Mouse (Mus musculus): Measurements from ENCODE around the gene Slc6a5. TPM values are rescaled to one million over a fixed set of nuclear protein-coding genes. Genes with fewer than 3 reads are reported as not detected.

Slc6a5 gene
- under 1 TPM in 1 of 2 experiments, not detected in 1; 0.02 TPM for total RNA-seq (2021)
- long read RNA-seq, experiment 1, result 0 reads
- long read RNA-seq, experiment 2, result 0 reads

DNA sequence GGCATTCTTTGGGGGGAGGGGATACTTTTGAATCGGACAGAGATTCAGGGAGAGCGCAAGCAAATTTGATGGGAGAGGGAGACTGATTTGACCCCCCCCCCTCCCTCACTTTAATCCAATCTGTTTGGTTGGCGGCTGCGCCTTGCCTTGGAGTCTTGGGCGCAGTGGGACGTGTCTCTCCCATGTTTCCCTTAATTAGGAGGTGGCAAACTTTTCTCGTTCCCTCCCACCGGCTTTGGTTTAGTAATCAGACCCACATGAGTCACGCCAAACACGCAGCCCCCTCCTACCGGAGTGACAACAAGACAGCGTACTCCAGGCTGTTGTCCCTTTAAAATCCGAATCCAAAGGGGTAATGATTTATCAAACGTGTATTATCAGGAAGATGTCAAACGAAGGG lies at the start of gene Slc6a5:
Gene Slc6a5 (plus strand): TSS at position 297 of the 400 bp plus-strand sequence.
- DNase-seq (ENCODE audit: low spot score in 2 of 2), result no peak

DNA sequence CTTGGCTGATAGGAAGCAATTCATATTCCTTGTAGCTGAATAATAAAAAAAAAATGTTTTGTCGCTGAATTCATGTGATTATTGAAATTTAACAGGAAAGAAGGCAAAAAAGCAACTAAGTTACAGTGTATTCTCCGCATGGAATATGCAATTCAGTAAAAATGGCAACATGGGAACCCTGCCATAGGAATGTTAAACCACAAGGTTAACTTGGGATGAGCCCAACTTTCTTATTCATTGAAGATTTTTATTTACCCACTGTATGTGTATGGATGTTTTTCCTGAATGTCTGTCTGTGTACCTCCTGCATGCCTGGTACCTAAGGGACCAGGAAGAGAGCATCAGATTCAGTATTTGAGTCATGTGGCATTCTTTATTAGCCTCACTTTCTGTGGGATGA lies 48.8 kb upstream of the Slc6a5 start:
- DNase-seq (ENCODE audit: low spot score in 2 of 2), result no peak

DNA sequence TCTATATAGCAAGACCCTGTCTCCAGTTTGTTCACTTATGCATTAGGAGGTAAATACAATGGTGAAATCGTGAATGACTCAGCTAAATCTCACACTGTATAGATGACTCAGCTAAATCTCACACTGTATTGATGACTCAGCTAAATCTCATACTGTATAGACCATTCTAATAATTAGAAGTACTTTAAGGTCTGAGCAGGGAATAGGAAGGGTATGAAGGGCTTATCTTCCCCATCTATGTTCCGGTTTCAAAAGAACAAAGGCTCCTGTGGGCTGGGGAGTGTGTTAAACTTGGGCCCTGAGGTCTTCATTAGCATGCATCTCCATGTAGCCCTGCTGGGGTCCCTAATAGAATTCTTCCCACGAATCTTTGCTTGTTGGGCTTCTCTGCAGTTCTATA lies 46.2 kb upstream of the Slc6a5 start:
- no peak for DNase-seq (ENCODE audit: low spot score in 2 of 2)

DNA sequence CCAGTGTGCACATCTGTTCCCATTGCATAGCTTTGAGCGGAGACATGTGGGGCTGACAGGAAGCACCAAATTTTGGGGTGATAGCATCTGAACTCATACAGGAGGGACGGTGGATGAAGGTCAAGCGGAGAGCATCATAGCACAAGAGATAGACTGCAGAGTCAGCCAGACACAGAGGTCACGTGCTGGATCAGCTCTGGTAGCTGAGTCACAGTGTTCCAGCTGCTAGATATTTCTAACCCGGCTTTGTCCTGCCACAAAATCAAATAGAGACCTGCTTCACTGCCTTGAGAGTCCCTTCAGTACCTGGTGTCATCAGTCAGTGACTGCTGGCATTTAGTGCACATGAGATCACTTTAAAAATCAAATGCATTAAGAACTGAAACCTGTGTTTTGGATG lies 40.3 kb upstream of the Slc6a5 start:
- DNase-seq (ENCODE audit: low spot score in 2 of 2), result no peak

DNA sequence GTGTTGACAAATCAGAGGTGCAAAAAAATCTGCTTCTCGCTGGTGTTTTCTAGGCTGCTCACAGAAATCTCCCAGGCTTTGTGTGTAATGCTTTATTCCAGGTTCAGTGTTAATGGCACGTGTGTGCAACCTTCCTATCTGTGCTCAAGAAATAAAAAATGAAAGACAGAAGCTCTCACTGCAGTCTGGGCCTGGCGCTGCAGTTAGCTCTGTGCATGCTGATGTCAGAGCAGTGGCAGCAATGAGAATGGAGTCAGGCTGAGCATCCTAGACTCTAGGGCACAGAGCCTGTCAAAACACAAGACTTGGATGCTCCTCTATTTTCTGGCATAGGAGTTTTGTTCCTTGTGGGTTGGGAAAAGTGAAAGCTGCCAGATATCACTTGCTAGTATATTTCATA lies 39.7 kb upstream of the Slc6a5 start:
- DNase-seq (ENCODE audit: low spot score in 2 of 2), result no peak

DNA sequence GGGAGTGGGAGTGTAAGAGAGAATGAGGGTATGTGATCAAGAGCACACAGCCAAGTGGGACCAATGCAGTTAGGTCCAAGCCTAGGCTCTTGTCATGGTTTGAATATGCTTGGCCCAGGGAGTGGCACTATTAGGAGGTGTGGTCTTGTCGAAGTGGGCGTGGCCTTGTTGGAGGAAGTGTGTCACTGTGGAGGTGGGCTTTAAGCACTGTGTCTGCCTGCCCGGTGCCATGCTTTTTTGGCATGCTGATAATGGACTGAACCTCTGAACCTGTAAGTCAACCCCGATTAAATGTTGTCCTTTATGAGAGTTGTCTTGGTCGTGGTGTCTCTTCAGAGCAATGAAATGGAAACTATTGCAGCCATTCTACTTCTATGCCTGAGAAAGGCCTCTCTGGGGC lies 32.6 kb upstream of the Slc6a5 start:
- no peak for DNase-seq (ENCODE audit: low spot score in 2 of 2)

DNA sequence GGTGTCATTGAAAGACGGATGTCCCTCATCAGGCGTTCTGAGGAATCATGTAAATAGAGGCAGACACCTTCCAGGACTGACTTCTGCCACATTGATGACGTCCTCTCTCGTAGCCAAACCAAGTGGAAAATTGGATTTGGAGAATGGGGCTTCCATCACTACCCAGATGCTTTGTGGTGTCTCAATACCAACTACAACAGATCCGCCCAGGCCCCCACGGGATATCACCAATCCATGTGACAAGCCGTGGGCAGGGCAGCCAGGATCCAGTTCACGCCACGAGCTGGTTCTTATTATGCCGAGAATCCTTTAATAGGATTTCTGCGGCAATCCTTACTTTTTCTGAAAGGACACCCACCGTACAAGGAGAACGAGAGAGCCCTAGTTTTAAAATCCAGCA lies 30.9 kb upstream of the Slc6a5 start:
- DNase-seq (ENCODE audit: low spot score in 2 of 2), result no peak

DNA sequence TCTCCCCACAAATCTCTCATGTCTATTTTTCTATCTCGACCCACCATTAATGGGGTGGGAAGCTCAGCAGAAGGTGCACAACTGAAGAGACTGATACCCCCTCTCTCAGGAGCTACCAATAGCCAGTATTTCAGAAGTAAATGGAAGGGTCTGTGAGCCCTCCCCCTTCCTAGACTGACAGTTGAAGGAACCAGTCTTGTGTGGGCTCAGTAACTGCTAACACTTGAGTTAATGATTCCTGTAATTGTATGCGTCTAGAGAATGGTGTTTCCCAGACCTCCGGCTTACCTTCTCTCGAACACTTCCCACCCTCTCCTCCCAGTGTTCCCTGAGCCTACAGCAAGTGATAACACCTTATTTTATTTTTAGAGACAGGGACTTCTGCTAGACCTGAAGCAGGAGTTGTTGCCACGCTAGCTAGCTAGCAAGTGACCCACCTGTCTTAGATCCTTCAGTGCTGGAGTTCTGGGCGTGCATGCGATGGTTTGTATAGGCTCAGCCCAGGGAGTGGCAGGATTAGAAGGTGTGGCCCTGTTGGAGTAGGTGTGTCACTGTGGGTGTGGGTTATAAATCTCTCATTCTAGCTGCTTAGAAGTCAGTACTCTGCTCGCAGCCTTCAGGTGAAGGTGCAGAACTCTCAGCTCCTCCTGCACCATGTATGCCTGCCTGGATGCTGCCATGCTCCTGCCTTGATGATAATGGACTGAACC lies 29.8 kb upstream of the Slc6a5 start:
- no peak for DNase-seq (ENCODE audit: low spot score in 2 of 2)

DNA sequence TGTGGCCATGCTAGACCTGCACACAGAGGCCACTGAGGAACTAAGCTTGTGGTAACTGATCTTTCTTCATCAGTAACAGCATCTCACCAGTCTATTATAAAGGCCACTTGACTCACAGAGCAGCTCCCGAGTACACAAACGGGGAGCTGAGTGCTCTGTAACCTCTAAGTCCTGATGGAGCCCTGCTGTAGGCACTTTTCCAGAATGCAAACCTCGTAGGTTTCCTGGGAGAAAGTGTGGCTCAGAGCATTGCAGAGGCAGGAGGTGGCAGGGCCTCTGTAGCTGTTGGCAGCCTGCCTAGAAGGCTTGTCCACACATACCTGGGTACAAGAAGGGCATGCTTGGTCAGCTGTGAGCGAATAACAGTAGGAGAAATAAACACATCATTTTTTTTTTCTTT lies 27.7 kb upstream of the Slc6a5 start:
- DNase-seq (ENCODE audit: low spot score in 2 of 2), result no peak

DNA sequence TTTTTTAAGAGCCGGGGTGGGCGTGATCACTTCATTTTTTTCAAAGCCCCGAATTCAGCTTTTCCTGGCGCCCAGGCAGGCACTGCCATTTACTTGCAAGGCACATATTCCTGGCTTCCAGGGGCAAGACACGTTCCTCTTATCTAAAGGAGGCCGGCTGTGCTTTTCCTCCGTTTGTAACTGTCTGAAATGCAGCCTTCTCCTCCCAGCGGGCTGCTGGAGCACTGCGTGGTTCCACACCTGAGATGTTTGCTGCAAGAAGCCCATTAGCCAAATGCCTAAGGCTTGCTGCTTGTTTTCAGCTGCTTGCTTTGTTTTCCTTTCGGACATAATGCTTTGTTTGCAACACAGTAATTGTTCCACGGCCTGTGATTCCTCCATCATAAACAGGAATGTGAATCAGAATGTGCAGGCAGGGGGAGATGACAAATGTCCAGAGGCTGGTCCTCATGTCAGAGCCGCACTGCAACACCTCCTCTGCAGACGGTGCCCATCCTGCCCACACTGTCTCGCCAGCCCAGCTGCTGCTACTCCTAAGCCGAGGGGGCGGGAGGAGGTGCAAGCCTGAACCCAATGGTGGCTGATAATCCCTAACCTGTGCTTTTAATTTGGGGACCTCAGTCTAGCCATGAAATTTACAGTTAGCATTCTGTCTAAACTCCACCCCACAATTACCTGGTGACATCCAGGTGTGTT lies 27.1 kb upstream of the Slc6a5 start:
- DNase-seq (ENCODE audit: low spot score in 2 of 2), result no peak

DNA sequence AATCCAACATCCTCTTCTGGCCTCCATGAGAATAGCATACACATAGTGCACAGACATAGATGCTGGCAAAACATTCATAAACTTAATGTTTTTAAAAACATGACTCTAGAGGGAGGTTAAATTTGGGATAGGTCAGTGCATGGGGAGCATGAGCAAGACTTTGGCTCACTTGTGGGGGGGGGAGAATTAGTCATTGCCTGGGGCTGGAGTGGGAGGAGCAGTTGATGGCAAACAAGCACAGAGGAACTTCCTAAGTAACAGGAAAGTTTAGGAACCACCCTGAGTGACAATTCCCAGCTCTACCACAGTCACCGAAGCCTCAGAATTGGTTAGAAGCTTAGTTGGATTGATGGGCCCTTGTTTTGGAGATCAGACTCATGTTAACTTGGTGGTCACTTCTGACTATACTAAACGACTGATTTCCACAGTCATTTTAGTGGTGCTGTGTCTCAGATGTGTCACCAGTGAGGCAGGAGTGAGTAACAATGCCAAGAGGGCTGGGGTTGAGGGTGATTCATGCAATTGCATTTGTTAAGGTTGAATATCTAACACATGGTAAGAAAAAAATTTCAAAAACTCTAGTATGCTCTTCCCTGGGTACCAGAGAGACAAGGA lies 22.1 kb upstream of the Slc6a5 start:
- no peak for DNase-seq (ENCODE audit: low spot score in 2 of 2)

DNA sequence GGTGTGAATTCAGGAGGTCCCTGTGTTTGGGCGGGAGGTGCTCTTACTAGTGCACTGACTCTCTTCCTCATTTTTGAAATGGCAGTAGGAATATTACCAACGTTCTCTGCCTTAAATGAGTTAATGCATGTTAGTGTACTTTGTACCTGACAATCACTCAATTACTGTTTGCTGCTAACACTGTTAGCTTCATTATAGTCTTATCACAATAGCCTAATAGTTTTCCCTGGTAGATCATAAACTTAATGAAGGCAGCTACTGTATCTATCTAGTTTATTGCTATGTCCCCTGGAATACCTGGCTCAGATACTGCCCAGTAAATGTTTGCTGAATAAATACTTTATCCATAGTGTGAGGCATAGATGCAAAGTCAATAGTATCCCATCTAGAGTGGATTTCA lies 15.2 kb upstream of the Slc6a5 start:
- DNase-seq (ENCODE audit: low spot score in 2 of 2), result no peak

DNA sequence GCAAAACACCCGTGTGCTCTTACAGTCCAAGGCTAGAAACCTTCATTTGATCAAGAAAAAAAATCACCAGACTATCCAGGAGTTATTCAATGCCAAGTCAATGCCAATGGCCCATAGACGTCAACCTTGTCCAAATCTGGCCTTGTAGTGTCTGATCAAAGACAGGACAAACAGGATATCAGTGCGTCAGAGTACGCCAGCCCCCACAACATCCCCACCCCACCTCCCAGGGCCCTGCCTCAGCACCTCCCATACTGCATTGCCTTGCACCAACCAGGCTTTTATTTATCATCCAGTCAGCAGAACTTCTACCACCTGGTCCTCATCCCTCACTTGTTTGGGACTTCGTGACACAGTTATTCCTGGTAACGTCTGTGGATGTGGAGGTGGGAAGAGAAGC lies 14.7 kb upstream of the Slc6a5 start:
- DNase-seq (ENCODE audit: low spot score in 2 of 2), result no peak

DNA sequence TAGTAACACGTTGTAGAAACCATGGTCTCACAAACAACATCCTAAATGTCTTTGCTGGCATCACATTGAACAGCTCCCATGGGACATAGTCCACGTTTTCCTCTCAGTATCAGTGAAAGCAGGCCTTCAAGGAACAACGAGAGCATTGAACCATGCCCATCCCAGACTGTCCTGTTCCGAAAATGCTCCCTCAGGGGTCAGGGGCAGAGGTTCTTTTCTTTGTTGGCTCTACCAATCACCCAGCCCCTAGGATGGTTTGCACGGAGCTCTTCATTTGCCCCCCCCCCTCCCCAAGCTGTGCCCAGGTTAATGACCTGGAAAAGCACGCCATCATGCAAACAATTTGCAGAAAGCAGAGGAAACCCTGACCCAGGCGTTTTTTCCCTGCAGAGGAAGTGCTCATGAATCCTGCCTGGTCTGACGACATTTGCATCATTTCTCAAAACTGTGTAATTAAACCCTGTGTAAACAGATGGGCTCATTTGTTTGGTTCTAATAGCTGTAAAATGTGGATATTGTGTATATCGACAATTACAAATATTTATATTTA lies 7.9 kb upstream of the Slc6a5 start:
- no peak for DNase-seq (ENCODE audit: low spot score in 2 of 2)

DNA sequence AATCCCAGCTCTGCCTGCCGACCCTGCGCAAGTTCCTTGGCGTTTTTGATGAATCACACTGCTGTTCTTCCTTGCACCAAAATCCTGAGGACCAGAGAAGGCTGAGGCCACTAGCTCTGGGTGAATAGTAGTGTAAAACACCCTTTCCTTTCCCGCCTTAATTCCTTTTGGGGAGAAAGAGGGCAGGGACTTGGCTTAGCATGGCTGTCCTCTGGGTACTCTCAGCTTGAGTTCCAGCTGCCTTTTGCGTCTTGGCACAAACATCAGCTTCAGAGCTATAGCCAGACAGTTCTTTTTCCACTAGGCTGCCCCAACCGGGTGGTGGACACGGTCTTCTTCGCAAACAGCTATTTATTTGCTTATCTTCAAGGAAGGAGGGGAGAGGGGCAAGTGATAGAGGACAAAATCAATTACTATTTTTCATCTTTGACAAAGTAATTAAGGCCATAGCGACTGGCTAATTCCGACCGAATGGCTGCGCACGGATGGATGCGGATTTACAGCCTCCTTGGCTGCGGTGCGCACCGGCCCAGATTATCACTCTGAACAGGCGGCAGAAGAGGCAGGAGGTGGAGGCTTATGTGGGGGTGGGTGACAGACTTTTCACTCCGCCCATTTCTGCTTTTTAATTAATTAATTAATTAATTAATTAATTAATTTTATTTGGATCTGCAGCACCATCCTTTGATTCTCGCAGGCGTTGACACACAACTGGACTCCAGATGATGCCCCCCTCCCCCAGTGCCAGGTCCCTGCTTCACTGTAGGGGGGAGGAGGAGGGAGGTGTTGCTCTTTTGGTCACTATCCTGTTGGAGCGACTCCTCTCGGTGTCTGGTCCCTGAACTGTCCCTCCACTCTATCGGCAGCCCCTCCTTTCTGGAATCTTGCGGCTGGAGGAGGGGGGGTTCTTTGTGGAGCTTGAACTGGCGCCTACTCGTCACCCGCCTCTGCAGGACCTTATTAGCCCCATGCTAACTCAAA lies 2.5 kb upstream of the Slc6a5 start:
- no peak for DNase-seq (ENCODE audit: low spot score in 2 of 2)

DNA sequence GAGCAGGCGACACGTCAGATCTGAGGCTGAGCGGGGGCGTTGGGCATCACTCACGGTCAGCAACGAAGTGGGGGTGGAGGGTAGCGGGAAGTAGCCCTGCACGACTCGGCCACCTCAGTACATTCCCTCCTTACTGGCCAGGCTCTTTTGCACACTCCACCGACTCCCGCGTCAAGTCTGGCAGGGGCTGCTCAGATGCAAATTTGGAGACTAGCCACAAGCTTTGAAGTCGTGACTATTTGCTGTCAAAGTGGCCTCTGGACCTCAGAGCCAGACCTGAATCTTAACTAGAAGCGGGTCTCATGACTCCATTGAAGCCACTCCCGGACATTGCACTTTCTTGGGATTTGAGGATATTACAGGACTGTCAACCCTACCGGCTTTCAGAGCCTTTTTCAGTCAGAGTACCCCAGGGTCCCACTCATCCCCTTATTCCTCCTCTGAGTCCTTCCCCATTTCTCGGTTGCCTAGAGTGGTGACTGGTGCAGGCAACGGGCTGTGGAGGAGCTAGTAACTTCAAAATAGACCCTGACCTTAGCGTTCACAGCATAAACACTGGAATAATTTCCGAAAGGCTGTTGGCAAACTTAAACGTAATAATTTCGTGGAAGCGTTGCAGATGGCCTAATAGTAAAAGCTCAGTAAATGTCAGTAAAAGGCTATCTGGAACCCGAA lies 1.6 kb upstream of the Slc6a5 start:
- DNase-seq (ENCODE audit: low spot score in 2 of 2), result no peak

DNA sequence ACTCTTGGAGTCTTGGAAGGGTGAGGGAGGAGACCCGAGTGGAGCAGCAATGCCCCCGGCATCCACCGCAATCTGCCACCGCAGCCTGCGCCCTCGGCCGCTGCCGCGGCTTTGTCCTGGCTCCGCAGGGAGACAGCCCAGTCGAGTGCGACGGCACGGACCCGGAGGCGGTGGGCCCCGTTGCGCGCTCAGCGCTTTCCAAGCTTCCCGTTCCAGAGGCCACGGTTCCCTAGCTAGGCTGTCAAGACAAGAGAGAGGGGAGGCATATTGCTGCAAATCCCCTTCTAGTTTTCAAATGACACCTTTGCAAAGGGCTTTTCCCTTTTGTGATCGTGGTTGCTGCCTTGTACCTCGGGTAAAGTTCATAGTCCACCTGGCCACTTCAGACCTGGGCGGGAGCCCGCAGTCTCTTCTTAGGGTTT lies 945 bp upstream of the Slc6a5 start:
- no peak for DNase-seq (ENCODE audit: low spot score in 2 of 2)

DNA sequence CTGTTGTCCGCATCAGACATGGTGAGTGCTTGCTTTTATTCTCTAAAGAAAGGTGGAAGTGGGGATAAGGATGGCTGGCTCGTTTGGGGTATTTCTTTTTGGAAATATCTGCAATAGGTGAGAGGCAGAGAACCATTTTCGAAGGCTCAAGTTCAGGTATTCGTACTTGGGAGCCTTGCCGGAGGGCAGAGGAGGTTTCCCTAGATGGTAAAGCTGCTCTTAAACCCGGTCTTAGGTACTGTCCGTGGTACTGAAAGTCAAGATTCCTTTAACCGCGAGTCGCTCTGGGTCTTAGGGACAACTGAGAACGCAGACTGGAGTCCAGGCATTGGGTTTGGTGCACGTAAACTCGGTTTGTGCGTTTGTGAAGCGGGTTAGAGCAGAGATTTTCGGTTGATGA lies 415 bp downstream of the Slc6a5 start:
- no peak for DNase-seq (ENCODE audit: low spot score in 2 of 2)

DNA sequence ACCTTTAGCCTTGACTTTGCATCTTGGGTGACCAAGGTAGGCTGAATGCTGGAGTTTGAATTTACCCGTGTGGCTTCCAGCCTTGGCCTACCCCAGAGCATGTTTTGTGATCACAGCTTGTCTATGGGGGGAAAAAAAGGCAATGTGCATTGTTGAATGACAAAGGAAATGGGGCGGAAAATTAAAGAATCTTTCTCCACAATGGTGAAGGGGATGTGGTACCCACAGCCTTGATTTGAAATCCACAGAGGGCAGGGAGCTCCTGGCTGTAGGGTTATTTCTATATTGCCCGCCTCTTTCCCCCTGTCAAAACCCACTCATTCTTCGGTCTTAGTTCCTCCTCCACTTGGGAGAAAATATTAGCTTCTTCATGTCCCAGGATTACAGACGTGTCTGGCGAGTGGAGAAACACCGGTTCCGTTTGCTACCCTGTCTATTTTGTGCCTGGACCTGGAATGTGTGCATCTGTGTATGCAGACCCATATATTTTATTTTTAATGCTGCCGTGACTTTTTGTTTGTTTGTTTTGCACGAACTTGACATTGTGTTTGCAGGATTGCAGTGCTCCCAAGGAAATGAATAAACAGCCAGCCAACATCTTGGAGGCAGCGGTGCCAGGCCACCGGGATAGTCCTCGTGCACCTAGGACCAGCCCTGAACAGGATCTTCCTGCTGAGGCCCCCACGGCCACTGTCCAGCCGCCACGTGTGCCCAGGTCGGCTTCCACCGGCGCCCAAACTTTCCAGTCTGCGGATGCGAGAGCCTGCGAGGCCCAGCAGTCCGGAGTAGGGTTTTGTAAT lies 1.4 kb downstream of the Slc6a5 start:
- no peak for DNase-seq (ENCODE audit: low spot score in 2 of 2)

DNA sequence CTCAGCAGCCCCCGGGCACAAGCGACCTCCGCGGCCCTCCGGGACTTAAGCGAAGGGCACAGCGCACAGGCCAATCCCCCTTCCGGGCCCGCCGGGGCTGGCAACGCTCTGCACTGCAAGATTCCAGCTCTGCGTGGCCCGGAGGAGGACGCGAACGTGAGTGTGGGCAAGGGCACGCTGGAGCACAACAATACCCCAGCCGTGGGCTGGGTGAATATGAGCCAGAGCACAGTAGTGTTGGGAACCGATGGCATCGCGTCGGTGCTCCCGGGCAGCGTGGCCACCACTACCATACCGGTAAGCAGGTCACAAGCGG lies 2.0 kb downstream of the Slc6a5 start:
- DNase-seq (ENCODE audit: low spot score in 2 of 2), result no peak
